Mouse (Mus musculus) stomach, embryonic 14.5 days (tissue): ENCODE measurements at regions not wholly inside any gene's neighbourhood (a gene's known extent, or its start where the extent isn't known, plus 50 kb on each side); places are given as distances from the start of the nearest gene placed in this dataset.

Experiments used
- ATAC-seq: fragments of 200-750 bp; cut with Nextera tagmentation; 2 replicates; pipeline ENCODE4 v1.8.0; 2017; ENCODE audit warnings: low read depth, moderate TSS enrichment; ENCODE audit not compliant: insufficient number of reproducible peaks, insufficient read depth, low FRiP score
- H3K27ac ChIP-seq: fragments of 300-500 bp; sonication (generic); 2 replicates; pipeline ENCODE4 v1.5.1; 2014; ENCODE audit warnings: mild to moderate bottlenecking, low read length, moderate library complexity, mixed read lengths
- H3K27me3 ChIP-seq: fragments of 300-500 bp; sonication (generic); 2 replicates; pipeline ENCODE4 v1.6.1; 2014; ENCODE audit warnings: low read length, control low read depth, mixed read lengths; ENCODE audit not compliant: control insufficient read depth, insufficient read depth
- H3K36me3 ChIP-seq: fragments of 300-500 bp; sonication (generic); 2 replicates; pipeline ENCODE4 v1.6.1; 2014; ENCODE audit warnings: mild to moderate bottlenecking, control low read depth, low read length, moderate library complexity, mixed read lengths; ENCODE audit not compliant: control insufficient read depth, insufficient read depth
- H3K4me1 ChIP-seq: fragments of 300-500 bp; sonication (generic); 2 replicates; pipeline ENCODE4 v1.6.1; 2014; ENCODE audit warnings: low read length, control low read depth, mixed read lengths; ENCODE audit not compliant: control insufficient read depth, insufficient read depth
- H3K4me2 ChIP-seq: fragments of 300-500 bp; sonication (generic); replicated peaks from 2 replicates; pipeline ENCODE4 v1.6.1; 2014; ENCODE audit warnings: low read depth, low read length, control low read depth
- H3K4me3 ChIP-seq: fragments of 300-500 bp; sonication (generic); 2 replicates; pipeline ENCODE4 v1.5.1; 2014; ENCODE audit warnings: low read depth, low read length, control low read depth
- H3K9ac ChIP-seq: fragments of 300-500 bp; sonication (generic); replicated peaks from 2 replicates; pipeline ENCODE4 v1.6.1; 2014; ENCODE audit warnings: low read depth, mild to moderate bottlenecking, control low read depth, low read length, moderate library complexity, mixed read lengths
- H3K9me3 ChIP-seq: fragments of 300-500 bp; sonication (generic); 2 replicates; pipeline ENCODE4 v1.6.1; 2016; ENCODE audit warnings: low read depth, low read length, control low read depth; ENCODE audit not compliant: control insufficient read depth
- WGBS: fragments of 180-500 bp; shearing (Covaris S2); extraction: QIAGEN DNeasy Blood & Tissue Kit; methylation state at CpG from one replicate; pipeline ENCODE4 v1.1.7; 2014; 5-methylcytosine and 5-hydroxymethylcytosine counted together

DNA sequence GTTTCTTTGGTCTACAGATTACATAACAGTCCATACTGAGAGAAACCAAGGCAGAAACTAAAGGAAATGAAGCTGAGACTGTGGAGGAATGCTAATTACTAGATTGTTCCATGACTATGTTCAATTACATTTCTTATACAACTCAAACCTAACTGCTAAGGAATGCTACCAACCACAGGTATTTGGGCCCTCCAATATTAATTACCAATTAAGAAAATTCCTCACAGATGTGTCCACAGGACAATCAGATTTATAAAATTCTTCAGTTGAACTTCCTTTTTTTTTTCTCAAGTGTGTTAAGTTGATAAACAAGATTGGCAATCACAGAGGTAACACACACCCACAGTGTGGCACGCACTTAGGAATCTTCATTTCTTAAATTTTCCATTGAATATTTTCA is 196.8 kb upstream of the A730009L09Rik start:
- H3K4me1 ChIP-seq: no peaks in the 10 kb centered on the region
- no peak overlapping the region for H3K27ac ChIP-seq
- no peak overlapping the region for H3K9ac ChIP-seq
- H3K4me2 ChIP-seq: no peak overlapping the region
- no peaks in the 10 kb centered on the region for H3K36me3 ChIP-seq
- H3K9me3 ChIP-seq: no peaks in the 10 kb centered on the region
- 94% methylated on average over 1 of the region's 1 CpGs for WGBS
- ATAC-seq: no peak
- no peak overlapping the region for H3K4me3 ChIP-seq
- no peaks in the 10 kb centered on the region for H3K27me3 ChIP-seq

DNA sequence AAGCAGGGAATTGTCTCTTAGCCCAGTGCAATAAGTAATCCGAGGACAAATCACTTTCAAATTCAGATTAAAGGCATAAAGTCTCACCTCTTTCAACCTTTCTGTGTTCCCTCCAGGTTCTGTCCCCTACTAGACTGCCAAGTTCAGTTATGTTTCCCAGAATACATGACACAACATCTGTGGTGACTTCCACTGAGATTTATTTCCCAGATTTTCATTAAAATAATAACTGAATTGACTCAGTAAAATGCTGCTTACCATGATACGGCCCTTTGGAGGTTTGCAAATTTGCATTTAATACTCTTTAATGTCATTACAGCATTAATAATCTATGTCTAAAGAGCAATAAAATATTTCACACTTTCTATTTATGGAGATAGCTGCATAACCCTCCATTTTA is 193.4 kb upstream of the A730009L09Rik start:
- H3K4me2 ChIP-seq: no peak overlapping the region
- no peak for ATAC-seq
- WGBS: 63% methylated on average over 2 of the region's 2 CpGs
- H3K36me3 ChIP-seq: no peaks in the 10 kb centered on the region
- no peak overlapping the region for H3K4me3 ChIP-seq
- no peak overlapping the region for H3K9ac ChIP-seq
- no peaks in the 10 kb centered on the region for H3K4me1 ChIP-seq
- no peaks in the 10 kb centered on the region for H3K27me3 ChIP-seq
- H3K9me3 ChIP-seq: no peaks in the 10 kb centered on the region
- no peak overlapping the region for H3K27ac ChIP-seq

GRCm38 (mm10) chr16:84330293-84330692 is 184.6 kb upstream of the A730009L09Rik start:
- 88% methylated on average over 3 of the region's 3 CpGs for WGBS
- Histone ChIP-seq H3K9ac (no peak overlapping the region), H3K4me1 (no peaks in the 10 kb centered on the region), H3K9me3 (no peaks in the 10 kb centered on the region), H3K36me3 (no peaks in the 10 kb centered on the region), H3K4me3 (no peak overlapping the region), H3K27me3 (no peaks in the 10 kb centered on the region), H3K4me2 (no peak overlapping the region), H3K27ac (no peak overlapping the region)
- no peak for ATAC-seq

GRCm38 (mm10) chr16:84346089-84346488 is 168.8 kb upstream of the A730009L09Rik start:
- H3K27me3 ChIP-seq: no peaks in the 10 kb centered on the region
- no peaks in the 10 kb centered on the region for H3K36me3 ChIP-seq
- no peak overlapping the region for H3K4me3 ChIP-seq
- H3K9me3 ChIP-seq: no peaks in the 10 kb centered on the region
- no peak overlapping the region for H3K27ac ChIP-seq
- no peaks in the 10 kb centered on the region for H3K4me1 ChIP-seq
- no peak overlapping the region for H3K9ac ChIP-seq
- ATAC-seq: no peak
- 28% methylated on average over 4 of the region's 4 CpGs for WGBS
- H3K4me2 ChIP-seq: no peak overlapping the region

DNA sequence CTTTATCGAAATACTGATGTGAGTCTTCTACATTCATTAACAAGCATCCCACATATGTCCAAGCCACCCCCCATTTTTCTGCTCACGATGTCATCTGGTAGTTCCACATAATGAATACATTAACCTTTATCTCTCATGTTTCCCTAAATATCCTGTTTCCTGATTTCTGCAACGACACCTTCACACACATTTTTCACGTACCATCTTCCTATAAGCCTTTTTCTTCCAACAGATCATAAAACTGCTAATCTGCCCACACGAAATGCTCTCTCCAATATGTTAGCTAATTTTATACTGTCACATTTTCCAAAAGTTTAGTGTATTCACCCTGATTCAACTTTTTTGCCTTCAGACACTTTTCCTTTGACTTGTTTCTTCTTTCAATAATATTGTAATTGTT is 159.8 kb upstream of the A730009L09Rik start:
- ATAC-seq: no peak
- Histone ChIP-seq H3K4me3 (no peak overlapping the region), H3K9me3 (no peaks in the 10 kb centered on the region), H3K9ac (no peak overlapping the region), H3K27me3 (no peaks in the 10 kb centered on the region), H3K4me2 (no peak overlapping the region), H3K4me1 (no peaks in the 10 kb centered on the region), H3K27ac (no peak overlapping the region), H3K36me3 (no peaks in the 10 kb centered on the region)
- WGBS: 81% methylated on average over 5 of the region's 5 CpGs

- Histone ChIP-seq H3K27me3 (no peaks in the 10 kb centered on the region), H3K4me1 (no peaks in the 10 kb centered on the region), H3K36me3 (no peaks in the 10 kb centered on the region), H3K9ac (no peak overlapping the region), H3K27ac (no peak overlapping the region), H3K4me2 (no peak overlapping the region), H3K4me3 (no peak overlapping the region), H3K9me3 (no peaks in the 10 kb centered on the region)
- ATAC-seq: no peak
- WGBS: 87% methylated on average over 6 of the region's 6 CpGs
Measured at GRCm38 (mm10) chr16:84365969-84366368, 149.0 kb upstream of the A730009L09Rik start.

DNA sequence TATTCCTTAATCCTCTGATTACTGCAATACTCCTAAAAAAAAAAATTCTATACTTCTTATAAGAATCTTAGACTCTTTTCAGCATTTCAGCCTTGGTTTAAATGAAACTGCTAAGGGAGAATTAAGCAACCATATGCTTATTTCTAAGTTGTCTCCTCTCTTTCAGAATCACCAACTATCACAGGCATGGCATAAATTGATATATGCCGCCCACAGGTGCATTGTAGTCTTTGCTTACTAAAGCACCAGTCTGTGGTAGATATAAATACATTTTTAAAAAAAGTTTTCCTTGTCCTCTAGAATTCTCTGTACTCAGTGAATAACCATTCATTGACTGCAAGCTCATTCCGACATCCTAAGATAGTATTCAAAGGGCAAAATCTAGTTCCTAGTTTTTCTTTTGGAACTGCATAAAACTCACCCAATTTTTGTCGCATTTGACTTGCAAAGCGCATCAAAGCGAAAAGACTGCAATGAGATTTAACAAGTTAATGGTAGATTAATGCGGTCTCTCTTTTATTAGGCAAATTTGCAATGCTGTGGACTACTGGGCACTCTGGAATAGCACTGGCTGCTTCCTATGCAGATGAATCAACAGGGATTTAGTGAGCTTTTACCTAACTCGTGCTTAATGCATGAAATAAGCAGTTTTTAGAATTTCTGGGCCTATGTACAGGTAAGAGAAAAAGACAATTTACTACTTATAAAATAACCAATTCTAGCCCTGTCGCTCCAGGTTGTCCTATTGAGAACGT is 145.8 kb upstream of the A730009L09Rik start:
- WGBS: 79% methylated on average over 9 of the region's 9 CpGs
- Histone ChIP-seq H3K4me3 (no peak overlapping the region), H3K36me3 (no peaks in the 10 kb centered on the region), H3K4me2 (no peak overlapping the region), H3K27ac (no peak overlapping the region), H3K9me3 (no peaks in the 10 kb centered on the region), H3K9ac (no peak overlapping the region), H3K4me1 (no peaks in the 10 kb centered on the region), H3K27me3 (no peaks in the 10 kb centered on the region)
- no peak for ATAC-seq

DNA sequence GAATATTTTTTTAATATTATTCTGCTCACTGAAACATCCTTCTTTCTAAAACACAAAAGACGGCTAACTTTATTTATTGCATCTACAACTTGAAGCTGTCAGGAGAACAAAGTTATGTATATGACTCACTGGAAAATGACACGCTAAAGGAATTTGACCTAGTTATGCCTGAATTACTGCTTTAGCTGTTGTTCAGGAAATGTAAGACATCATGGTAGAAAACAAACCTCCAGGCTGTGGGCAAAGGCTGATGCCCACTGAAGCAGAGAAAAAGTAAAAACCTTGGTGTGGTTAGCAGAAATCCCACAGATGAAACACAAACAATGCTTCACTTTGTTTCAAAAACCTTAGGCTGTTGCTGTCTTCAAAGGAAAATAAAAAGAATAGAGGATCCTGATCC is 136.5 kb upstream of the A730009L09Rik start:
- no peaks in the 10 kb centered on the region for H3K27me3 ChIP-seq
- no peak overlapping the region for H3K27ac ChIP-seq
- WGBS: 56% methylated on average over 2 of the region's 2 CpGs
- H3K4me1 ChIP-seq: no peaks in the 10 kb centered on the region
- H3K4me3 ChIP-seq: no peak overlapping the region
- H3K4me2 ChIP-seq: no peak overlapping the region
- H3K9ac ChIP-seq: no peak overlapping the region
- no peak for ATAC-seq
- no peaks in the 10 kb centered on the region for H3K9me3 ChIP-seq
- no peaks in the 10 kb centered on the region for H3K36me3 ChIP-seq

DNA sequence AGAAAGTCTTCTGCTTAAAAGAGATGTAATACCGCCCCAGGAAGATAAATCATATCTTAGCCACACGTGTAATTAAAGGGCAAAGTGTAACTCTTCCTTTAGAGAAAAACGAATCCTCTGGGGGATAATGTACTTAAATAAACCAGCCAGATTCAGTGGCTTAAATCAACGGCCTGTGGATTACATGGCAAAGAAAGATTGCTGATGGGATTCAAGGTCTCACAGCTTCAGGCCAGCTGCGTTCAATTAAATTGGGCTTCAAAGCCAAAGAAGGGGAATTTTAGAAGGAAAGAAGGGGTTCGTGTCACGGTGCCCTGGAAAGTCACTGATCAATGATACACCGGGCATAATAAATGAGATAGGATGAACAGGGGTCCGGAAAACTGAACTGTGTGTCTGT is 123.2 kb upstream of the A730009L09Rik start:
- Histone ChIP-seq H3K9ac (no peak overlapping the region), H3K9me3 (no peaks in the 10 kb centered on the region), H3K27me3 (no peaks in the 10 kb centered on the region), H3K36me3 (no peaks in the 10 kb centered on the region), H3K27ac (no peak overlapping the region), H3K4me2 (no peak overlapping the region), H3K4me1 (no peaks in the 10 kb centered on the region), H3K4me3 (no peak overlapping the region)
- no peak for ATAC-seq
- 44% methylated on average over 9 of the region's 9 CpGs for whole genome bisulfite sequencing
